Mouse (Mus musculus) neural tube, embryonic 14.5 days (tissue): ENCODE data around the gene Nup160. TPM values are rescaled to one million over a fixed set of nuclear protein-coding genes. Genes with fewer than 3 reads are reported as not detected.

Source experiments
- ATAC-seq: fragments of 200-750 bp; cut with Nextera tagmentation; 2 replicates; pipeline ENCODE4 v1.8.0; 2017; ENCODE audit warnings: low read depth, mild to moderate bottlenecking, moderate TSS enrichment, moderate library complexity
- H3K27ac ChIP-seq: fragments of 300-500 bp; sonication (generic); 2 replicates; pipeline ENCODE4 v1.5.1; 2014; ENCODE audit warnings: low read depth, mild to moderate bottlenecking, control low read depth, low read length, moderate library complexity, mixed read lengths
- H3K27me3 ChIP-seq: fragments of 300-500 bp; sonication (generic); 2 replicates; pipeline ENCODE4 v1.6.1; 2014; ENCODE audit warnings: low read length; ENCODE audit not compliant: control insufficient read depth, insufficient read depth
- H3K36me3 ChIP-seq: fragments of 300-500 bp; sonication (generic); 2 replicates; pipeline ENCODE4 v1.6.1; 2014; ENCODE audit warnings: low read length, mixed read lengths; ENCODE audit not compliant: control insufficient read depth, insufficient read depth
- H3K4me1 ChIP-seq: fragments of 300-500 bp; sonication (generic); 2 replicates; pipeline ENCODE4 v1.6.1; 2014; ENCODE audit warnings: low read length; ENCODE audit not compliant: control insufficient read depth, insufficient read depth
- H3K4me2 ChIP-seq: fragments of 300-500 bp; sonication (generic); 2 replicates; pipeline ENCODE4 v1.6.1; 2014; ENCODE audit warnings: mild to moderate bottlenecking, low read depth, low read length, control low read depth
- H3K4me3 ChIP-seq: fragments of 300-500 bp; sonication (generic); 2 replicates; pipeline ENCODE4 v1.5.1; 2014; ENCODE audit warnings: low read depth, low read length, control low read depth, mixed read lengths
- H3K9ac ChIP-seq: fragments of 300-500 bp; sonication (generic); replicated peaks from 2 replicates; pipeline ENCODE4 v1.6.1; 2014; ENCODE audit warnings: low read depth, mild to moderate bottlenecking, control low read depth, low read length, mixed read lengths
- H3K9me3 ChIP-seq: fragments of 300-500 bp; sonication (generic); 2 replicates; pipeline ENCODE4 v1.6.1; 2016; ENCODE audit warnings: low read length; ENCODE audit not compliant: control insufficient read depth
- WGBS: fragments of 180-500 bp; shearing (Covaris S2); extraction: QIAGEN DNeasy Blood & Tissue Kit; methylation state at CpG from one replicate; pipeline ENCODE4 v1.1.7; 2014; 5-methylcytosine and 5-hydroxymethylcytosine counted together
- polyA plus RNA-seq: library from polyadenylated mRNA; unstranded; fragments of >200 nt; fragmentation: Nextera tagmentation; extraction: Ambion mirVana; gene quantifications from 2 replicates; pipeline ENCODE4 v1.2.1, GENCODE M21; 2014

Gene Nup160
- polyA plus RNA-seq, 1 experiment from 2014 or later, result 29.2 TPM

DNA sequence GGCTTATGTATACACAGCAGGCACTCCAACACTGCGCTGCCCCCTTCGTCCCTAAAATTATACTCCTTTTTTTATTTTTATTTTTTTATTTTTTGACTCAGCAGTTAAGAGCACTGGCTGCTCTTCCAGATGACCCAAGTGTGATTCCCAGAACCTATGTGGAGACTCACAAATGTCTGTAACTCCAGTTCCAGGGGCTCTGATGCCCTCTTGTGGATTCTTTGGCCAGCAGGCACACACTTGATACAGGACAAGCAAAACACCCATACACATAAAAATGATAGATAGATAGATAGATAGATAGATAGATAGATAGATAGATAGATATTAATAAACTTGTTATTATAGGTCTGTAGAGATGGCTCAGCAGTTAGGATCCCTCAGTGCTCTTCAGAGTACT lies 2.5 kb upstream of the Nup160 start:
- ATAC-seq, result no peak

DNA sequence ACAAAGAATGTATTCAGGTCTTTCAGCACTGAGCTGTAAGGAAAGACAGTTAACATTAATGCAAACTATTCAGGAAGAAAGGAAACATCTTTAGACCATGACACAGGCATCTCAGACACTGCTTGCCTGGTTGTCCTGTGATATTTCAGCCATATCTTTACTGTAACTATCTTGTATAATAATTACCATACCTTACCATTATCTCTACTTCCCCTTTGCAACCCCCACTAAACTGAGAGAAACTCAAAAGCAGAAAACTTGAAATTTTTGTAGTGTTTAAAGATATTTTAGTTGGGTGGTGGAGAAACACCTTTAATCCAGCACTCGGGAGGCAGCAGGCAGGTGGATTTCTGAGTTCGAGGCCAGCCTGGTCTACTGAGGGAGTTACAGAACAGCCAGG lies 1.5 kb upstream of the Nup160 start:
- H3K9ac ChIP-seq, result no peak overlapping the region
- WGBS, result 95% methylated on average over 2 of the region's 2 CpGs
- H3K4me2 ChIP-seq, result no peak overlapping the region

More for the DNA sequence above, 2.5 kb upstream of the Nup160 start:
- no peaks in the 10 kb centered on the region for H3K27me3 ChIP-seq
- H3K9ac ChIP-seq, result no peak overlapping the region
- no peak overlapping the region for H3K4me3 ChIP-seq
- no peaks in the 10 kb centered on the region for H3K9me3 ChIP-seq
- no peaks in the 10 kb centered on the region for H3K36me3 ChIP-seq
- no peak overlapping the region for H3K27ac ChIP-seq
- WGBS, result 96% methylated on average over 2 of the region's 2 CpGs
- no peaks in the 10 kb centered on the region for H3K4me1 ChIP-seq
- H3K4me2 ChIP-seq, result no peak overlapping the region

DNA sequence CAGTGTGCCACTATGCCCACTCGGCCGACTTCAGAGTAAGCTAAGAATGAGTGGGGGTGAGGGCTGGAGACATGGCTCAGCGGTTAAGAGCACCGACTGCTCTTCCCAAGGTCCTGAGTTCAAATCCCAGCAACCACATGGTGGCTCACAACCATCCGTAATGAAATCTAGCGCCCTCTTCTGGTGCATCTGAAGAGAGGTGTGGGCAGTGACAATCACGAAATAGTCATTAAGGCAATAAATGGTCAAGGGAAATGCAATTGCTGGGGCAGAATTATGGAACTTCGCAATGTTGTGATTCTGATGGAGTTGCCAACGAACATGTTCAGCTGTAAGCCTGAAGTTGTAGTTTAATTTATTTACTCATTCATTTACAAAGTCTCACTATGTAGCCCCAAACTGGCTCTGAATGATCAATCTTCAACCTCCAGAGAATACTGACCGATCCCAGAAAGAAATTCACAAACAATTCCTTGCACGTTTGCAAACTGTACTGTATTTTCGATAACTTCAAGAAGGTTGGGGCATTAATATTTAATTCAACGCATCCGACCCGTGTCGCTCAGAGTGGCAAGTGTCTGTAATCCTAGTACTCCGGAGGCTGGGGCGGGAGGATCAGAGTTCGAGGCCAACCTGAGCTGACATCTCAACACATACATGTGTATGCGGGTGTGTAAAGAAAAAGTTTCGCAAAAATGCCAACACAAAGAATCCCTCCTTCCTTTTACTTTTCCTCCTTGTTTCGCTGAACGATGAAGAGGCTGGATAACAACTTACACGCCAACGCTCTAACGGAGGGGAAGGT lies 1.4 kb downstream of the Nup160 start:
- Histone ChIP-seq H3K4me3 (peak overlapping the region; percentile 80), H3K9me3 (no peaks in the 10 kb centered on the region), H3K9ac (peak overlapping the region; percentile 70), H3K27ac (peak overlapping the region; percentile 92), H3K4me2 (peak overlapping the region; percentile 43), H3K36me3 (peaks cover 3% of the 10 kb centered on the region; the same call in 1 of the 2 replicates), H3K4me1 (peaks cover 13% of the 10 kb centered on the region), H3K27me3 (no peaks in the 10 kb centered on the region)
- ATAC-seq, result peak; percentile 55
- WGBS, result 30% methylated on average over 26 of the region's 26 CpGs

More for the DNA sequence above, 1.5 kb upstream of the Nup160 start:
- Histone ChIP-seq H3K4me1 (peaks cover 9% of the 10 kb centered on the region), H3K27ac (no peak overlapping the region), H3K4me3 (no peak overlapping the region), H3K27me3 (no peaks in the 10 kb centered on the region), H3K9me3 (no peaks in the 10 kb centered on the region), H3K36me3 (no peaks in the 10 kb centered on the region)
- ATAC-seq, result no peak

DNA sequence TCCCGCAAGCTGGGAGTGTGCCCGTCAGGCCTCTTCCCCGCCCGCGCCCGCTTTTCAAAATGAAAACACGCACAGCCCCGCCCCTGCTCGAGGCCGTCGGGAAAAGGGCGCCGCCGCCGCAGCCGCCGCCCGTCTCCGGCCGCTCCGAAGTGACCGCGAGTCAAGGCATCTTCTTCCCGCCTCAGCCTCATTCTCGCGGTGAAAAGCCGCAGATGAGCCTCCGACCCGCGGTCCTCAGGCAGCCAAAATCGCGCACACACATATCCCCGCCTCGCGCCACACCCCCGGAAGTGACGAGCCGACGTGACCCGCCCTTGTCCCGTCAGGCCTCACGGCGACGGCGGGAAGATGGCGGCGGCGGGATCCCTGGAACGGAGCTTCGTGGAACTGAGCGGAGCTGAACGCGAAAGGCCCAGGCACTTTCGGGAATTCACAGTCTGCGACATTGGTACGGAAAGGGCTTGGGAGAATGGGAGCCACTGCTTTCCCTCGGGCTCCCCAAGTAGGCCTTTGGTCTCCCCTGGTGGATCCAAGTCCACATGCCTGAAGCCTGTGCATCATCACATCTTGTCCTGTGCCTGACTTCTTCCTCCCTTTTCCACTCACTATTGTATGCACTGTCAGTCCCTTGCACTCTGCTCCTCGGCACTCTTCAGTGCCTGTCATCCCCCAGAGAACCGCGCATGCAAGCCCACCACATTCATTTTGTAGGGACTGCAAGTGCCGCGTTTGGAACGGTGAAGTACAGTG lies 2.2 kb downstream of the Nup160 start:
- H3K4me3 ChIP-seq, result peak overlapping the region; percentile 80
- peak overlapping the region; percentile 92 for H3K27ac ChIP-seq
- peaks cover 4% of the 10 kb centered on the region; the same call in 1 of the 2 replicates for H3K36me3 ChIP-seq
- peak overlapping the region; percentile 94 for H3K4me2 ChIP-seq
- peaks cover 13% of the 10 kb centered on the region for H3K4me1 ChIP-seq
- no peaks in the 10 kb centered on the region for H3K9me3 ChIP-seq
- ATAC-seq, result peak; percentile 99
- under 1% methylated on average over 63 of the region's 63 CpGs for WGBS
- H3K9ac ChIP-seq, result peak overlapping the region; percentile 70
- no peaks in the 10 kb centered on the region for H3K27me3 ChIP-seq

DNA sequence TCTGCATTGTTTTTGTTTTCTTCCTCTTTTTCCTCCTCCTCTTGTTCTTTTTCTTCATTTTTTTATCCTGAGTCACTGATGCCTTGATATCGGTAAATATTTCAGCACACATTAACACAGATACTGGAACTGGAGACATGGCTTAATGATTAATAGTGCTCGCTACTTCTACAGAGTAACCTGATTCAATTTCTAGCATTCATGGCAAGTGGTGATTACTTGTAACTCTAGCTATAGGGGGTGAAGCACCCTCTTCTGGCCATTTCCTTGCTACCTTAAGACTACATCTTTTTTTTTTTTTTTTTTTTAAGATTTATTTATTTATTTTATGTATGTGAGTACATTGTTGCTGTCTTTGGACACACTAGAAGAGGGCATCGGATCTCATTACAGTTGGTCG lies 23.9 kb downstream of the Nup160 start:
- H3K36me3 ChIP-seq, result peaks cover 65% of the 10 kb centered on the region
- H3K9me3 ChIP-seq, result no peaks in the 10 kb centered on the region
- WGBS, result 93% methylated on average over 4 of the region's 4 CpGs

DNA sequence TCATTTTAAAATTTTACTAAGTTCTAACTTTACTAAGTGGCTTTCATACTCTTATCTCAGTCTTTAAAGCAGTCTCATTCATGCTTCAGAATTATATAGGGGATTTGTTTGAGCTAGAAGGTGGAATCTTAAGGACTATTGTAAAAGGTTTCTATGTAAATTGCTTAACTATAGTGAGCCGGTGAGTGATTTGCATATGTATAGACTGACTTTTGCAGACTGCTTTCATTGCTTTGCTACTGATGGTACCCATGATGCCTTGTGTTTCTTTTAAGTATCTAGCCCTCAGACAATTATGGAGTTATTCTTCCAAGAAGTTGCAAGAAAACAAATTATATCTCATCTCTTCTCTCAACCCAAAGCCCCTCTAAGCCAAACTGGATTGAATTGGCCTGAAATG lies 31.5 kb downstream of the Nup160 start:
- Histone ChIP-seq H3K9ac (no peak overlapping the region), H3K4me1 (no peaks in the 10 kb centered on the region), H3K27me3 (no peaks in the 10 kb centered on the region), H3K36me3 (peaks cover 75% of the 10 kb centered on the region), H3K27ac (no peak overlapping the region), H3K4me2 (no peak overlapping the region), H3K4me3 (no peak overlapping the region), H3K9me3 (no peaks in the 10 kb centered on the region)
- 18% methylated on average over 1 of the region's 1 CpGs for WGBS
- no peak for ATAC-seq

More for the DNA sequence above, 23.9 kb downstream of the Nup160 start:
- ATAC-seq, result no peak
- Histone ChIP-seq H3K9ac (no peak overlapping the region), H3K4me2 (no peak overlapping the region), H3K27me3 (no peaks in the 10 kb centered on the region), H3K4me3 (no peak overlapping the region), H3K27ac (no peak overlapping the region), H3K4me1 (no peaks in the 10 kb centered on the region)

DNA sequence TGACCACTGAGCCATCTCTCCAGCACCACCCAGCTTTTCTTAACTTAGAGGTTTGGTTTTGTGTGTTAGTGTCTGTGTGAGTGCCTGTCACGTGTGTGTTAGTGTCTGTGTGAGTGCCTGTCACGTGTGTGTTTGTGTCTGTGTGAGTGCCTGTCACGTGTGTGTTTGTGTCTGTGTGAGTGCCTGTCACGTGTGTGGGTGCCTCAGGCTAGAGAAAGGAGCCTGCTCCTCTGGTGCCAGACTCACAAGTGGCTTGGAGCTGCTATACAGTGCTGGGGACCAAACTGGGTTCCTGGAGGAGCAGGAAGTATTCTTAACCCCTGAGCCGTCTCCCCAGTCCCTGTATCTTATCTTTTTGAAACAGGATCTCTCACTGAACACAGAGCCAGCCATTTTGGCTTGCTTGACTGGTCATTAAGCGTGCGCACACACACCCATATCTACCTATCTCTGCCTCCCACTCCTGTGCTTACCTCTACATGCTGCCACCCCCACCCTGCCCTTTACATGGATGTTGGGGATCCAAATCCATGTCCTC lies 38.6 kb downstream of the Nup160 start:
- Histone ChIP-seq H3K27me3 (no peaks in the 10 kb centered on the region), H3K4me2 (no peak overlapping the region), H3K36me3 (peaks cover 61% of the 10 kb centered on the region), H3K4me3 (no peak overlapping the region), H3K4me1 (no peaks in the 10 kb centered on the region), H3K27ac (no peak overlapping the region), H3K9ac (no peak overlapping the region), H3K9me3 (no peaks in the 10 kb centered on the region)
- ATAC-seq, result no peak
- WGBS, result 97% methylated on average over 7 of the region's 7 CpGs

DNA sequence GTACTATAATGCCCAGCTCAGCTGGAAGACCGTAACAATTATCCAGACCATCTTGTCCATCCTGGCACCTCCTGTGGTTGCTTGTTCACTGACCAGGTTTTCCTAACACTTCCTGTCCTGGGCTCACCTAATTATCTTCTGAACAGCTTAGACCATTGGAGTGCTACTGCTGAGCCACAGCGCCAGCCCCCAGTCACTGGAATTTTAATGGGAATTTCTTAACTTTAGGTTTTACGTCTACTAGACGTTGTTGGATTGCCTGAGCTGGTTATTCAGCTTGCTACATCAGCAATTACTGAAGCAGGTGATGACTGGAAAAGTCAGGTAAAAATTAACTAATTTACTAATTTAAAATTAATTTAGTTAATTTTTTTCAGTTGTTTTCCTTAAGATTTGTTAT lies 40.4 kb downstream of the Nup160 start:
- H3K36me3 ChIP-seq, result peaks cover 57% of the 10 kb centered on the region
- H3K27ac ChIP-seq, result no peak overlapping the region
- no peak overlapping the region for H3K4me2 ChIP-seq
- H3K4me3 ChIP-seq, result no peak overlapping the region
- H3K9me3 ChIP-seq, result no peaks in the 10 kb centered on the region
- no peaks in the 10 kb centered on the region for H3K27me3 ChIP-seq
- H3K4me1 ChIP-seq, result no peaks in the 10 kb centered on the region
- no peak for ATAC-seq
- no peak overlapping the region for H3K9ac ChIP-seq
- WGBS, result 89% methylated on average over 4 of the region's 4 CpGs

DNA sequence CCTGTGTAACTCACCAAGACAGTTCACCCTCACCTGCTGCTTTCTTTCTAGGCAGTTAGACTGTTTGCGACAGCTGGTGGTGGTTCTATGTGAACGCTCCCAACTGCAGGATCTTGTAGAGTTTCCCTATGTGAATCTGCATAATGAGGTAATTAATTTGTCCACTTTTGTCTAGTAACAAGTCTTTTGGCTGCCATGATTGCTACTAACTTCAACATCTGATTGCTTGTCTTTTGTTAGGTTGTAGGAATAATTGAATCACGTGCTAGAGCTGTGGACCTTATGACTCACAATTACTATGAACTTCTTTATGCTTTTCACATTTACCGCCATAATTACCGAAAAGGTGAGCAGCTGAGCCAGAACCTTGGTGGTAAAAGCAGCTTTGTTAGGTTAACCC lies 40.9 kb downstream of the Nup160 start:
- H3K9me3 ChIP-seq, result no peaks in the 10 kb centered on the region
- no peak overlapping the region for H3K4me3 ChIP-seq
- peaks cover 56% of the 10 kb centered on the region for H3K36me3 ChIP-seq
- no peaks in the 10 kb centered on the region for H3K4me1 ChIP-seq
- WGBS, result 75% methylated on average over 5 of the region's 5 CpGs
- ATAC-seq, result no peak
- H3K27me3 ChIP-seq, result no peaks in the 10 kb centered on the region
- no peak overlapping the region for H3K4me2 ChIP-seq
- no peak overlapping the region for H3K27ac ChIP-seq
- H3K9ac ChIP-seq, result no peak overlapping the region
